Mouse (Mus musculus) neural tube, embryonic 13.5 days (tissue): Measurements from ENCODE around the gene Olfr1080. TPM values are rescaled to one million over a fixed set of nuclear protein-coding genes. Genes with fewer than 3 reads are reported as not detected.
"Not testable (repeated sequence)": the region's sequence is repeated elsewhere in the genome, so short reads cannot be mapped to it uniquely, and the experiment has no call there.

Source experiments
- ATAC-seq: fragments of 200-750 bp; cut with Nextera tagmentation; 2 replicates; pipeline ENCODE4 v1.8.0; 2017; ENCODE audit warnings: low read depth, mild to moderate bottlenecking, moderate TSS enrichment, moderate library complexity
- H3K27ac ChIP-seq: fragments of 300-500 bp; sonication (generic); replicated peaks from 2 replicates; pipeline ENCODE4 v1.5.1; 2015; ENCODE audit warnings: moderate library complexity, mild to moderate bottlenecking, inconsistent platforms
- H3K27me3 ChIP-seq: fragments of 300-500 bp; sonication (generic); 2 replicates; pipeline ENCODE4 v1.6.1; 2015; ENCODE audit warnings: mild to moderate bottlenecking, inconsistent platforms
- H3K36me3 ChIP-seq: fragments of 300-500 bp; sonication (generic); 2 replicates; pipeline ENCODE4 v1.6.1; 2015; ENCODE audit warnings: mild to moderate bottlenecking, inconsistent platforms
- H3K4me1 ChIP-seq: fragments of 300-500 bp; sonication (generic); replicated peaks from 2 replicates; pipeline ENCODE4 v1.6.1; 2015; ENCODE audit warnings: inconsistent platforms
- H3K4me2 ChIP-seq: fragments of 300-500 bp; sonication (generic); 2 replicates; pipeline ENCODE4 v1.6.1; 2015; ENCODE audit warnings: inconsistent platforms, mild to moderate bottlenecking, moderate library complexity
- H3K4me3 ChIP-seq: fragments of 300-500 bp; sonication (generic); 2 replicates; pipeline ENCODE4 v1.5.1; 2015; ENCODE audit warnings: mild to moderate bottlenecking, inconsistent platforms
- H3K9ac ChIP-seq: fragments of 300-500 bp; sonication (generic); 2 replicates; pipeline ENCODE4 v1.6.1; 2015; ENCODE audit warnings: moderate library complexity, mild to moderate bottlenecking, inconsistent platforms
- H3K9me3 ChIP-seq: fragments of 300-500 bp; sonication (generic); 2 replicates; pipeline ENCODE4 v1.6.1; 2016; ENCODE audit warnings: inconsistent platforms
- WGBS: fragments of 180-500 bp; shearing (Covaris S2); methylation state at CpG from one replicate; pipeline ENCODE4 v1.1.7; 2015; 5-methylcytosine and 5-hydroxymethylcytosine counted together
- polyA plus RNA-seq: library from polyadenylated mRNA; unstranded; fragments of >200 nt; fragmentation: Nextera tagmentation; extraction: Ambion mirVana; gene quantifications from 2 replicates; pipeline ENCODE4 v1.2.1, GENCODE M21; 2015

Gene Olfr1080
- polyA plus RNA-seq, result not detected in 2 replicates

DNA sequence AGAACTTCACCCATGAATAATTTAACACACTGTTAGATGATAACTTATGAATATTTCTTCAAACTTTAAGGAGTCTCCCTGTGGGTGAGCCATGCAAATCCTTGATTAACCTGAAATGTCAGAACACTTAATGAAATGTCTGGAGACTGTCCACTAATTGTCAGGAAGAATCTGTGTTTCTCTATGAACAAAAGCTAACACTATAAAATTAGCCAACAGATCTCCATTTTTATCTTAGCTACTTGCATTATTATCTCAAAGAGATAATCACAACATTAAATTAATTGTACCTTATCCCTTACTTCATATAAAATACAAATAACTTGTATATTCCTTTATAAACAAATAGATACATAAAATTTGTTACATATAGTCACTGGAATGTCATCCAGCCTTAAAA is at the start of gene Olfr1080:
TSS of gene Olfr1080 (minus strand) at position 101 of the 400 bp plus-strand sequence.
- H3K36me3 ChIP-seq, H3K4me3 ChIP-seq, ATAC-seq, H3K4me1 ChIP-seq, H3K9me3 ChIP-seq, H3K4me2 ChIP-seq, H3K27me3 ChIP-seq, H3K9ac ChIP-seq, H3K27ac ChIP-seq: not testable (repeated sequence)

DNA sequence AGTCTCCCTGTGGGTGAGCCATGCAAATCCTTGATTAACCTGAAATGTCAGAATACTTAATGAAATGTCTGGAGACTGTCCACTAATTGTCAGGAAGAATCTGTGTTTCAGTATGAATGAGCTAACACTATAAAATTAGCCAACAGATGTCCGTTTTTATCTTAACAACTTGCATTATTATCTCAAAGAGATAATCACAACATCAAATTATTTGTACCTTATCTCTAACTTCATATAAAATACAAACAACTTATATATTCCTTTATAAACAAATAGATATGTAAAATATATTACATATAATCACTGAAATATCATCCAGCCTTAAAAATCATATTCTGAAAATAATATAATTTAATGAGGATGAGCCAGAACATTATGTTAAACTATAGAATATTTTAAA is 40.8 kb upstream of the Olfr1080 start, which contains the start of gene Olfr1082:
TSS of gene Olfr1082 (minus strand) at position 101 of the 400 bp plus-strand sequence.
- H3K9ac ChIP-seq, H3K9me3 ChIP-seq, H3K4me2 ChIP-seq, ATAC-seq, H3K4me3 ChIP-seq, H3K27me3 ChIP-seq, H3K4me1 ChIP-seq, H3K27ac ChIP-seq, H3K36me3 ChIP-seq: not testable (repeated sequence)
- 67% methylated on average over 1 of the region's 1 CpGs for WGBS

- 75% methylated on average over 1 of the region's 1 CpGs for WGBS
- ATAC-seq, result no peak
- H3K4me2 ChIP-seq, result no peak within 1 kb of the TSS
These were observed 15.7 kb downstream of the Olfr1080 start, which contains the start of gene Olfr1079 for GRCm38 (mm10) chr2:86542380-86542779. TSS of gene Olfr1079 (minus strand) at chr2:86542480.

GRCm38 (mm10) chr2:86530991-86531390 is 27.0 kb downstream of the Olfr1080 start:
- no peaks in the 10 kb centered on the region for H3K27me3 ChIP-seq
- no peak overlapping the region for H3K4me2 ChIP-seq
- no peak overlapping the region for H3K27ac ChIP-seq
- H3K36me3 ChIP-seq, result no peaks in the 10 kb centered on the region
- WGBS, result 77% methylated on average over 1 of the region's 1 CpGs
- H3K4me3 ChIP-seq, result no peak overlapping the region
- H3K9me3 ChIP-seq, result no peaks in the 10 kb centered on the region
- no peaks in the 10 kb centered on the region for H3K4me1 ChIP-seq
- ATAC-seq, result no peak
- no peak overlapping the region for H3K9ac ChIP-seq

More at GRCm38 (mm10) chr2:86542380-86542779, 15.7 kb downstream of the Olfr1080 start, which contains the start of gene Olfr1079:
- no peak within 1 kb of the TSS for H3K9ac ChIP-seq
- H3K36me3 ChIP-seq, result no peaks in the 10 kb centered on the region
- no peaks in the 10 kb centered on the region for H3K4me1 ChIP-seq
- H3K9me3 ChIP-seq, result no peaks in the 10 kb centered on the region
- no peaks in the 10 kb centered on the region for H3K27me3 ChIP-seq
- no peak within 1 kb of the TSS for H3K27ac ChIP-seq
- H3K4me3 ChIP-seq, result no peak within 1 kb of the TSS

DNA sequence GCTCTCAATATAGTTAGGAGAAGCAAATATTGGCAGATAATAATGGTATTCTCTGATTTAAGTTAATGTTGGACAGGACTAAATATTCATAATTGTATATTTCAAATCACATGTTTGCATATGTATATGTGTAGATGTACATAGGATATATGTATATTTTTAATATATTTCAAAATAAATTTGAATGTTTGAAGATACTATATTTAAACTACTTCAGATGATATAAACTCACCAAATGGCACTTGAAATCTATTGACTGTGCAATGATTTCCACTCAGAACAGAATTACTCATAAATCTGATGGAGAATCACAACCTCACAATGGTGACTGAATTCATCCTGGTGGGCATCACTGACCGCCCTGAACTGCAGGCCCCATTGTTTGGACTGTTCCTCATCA is 49.9 kb downstream of the Olfr1080 start, which contains the start of gene Olfr1076:
TSS of gene Olfr1076 (plus strand) at position 301 of the 400 bp plus-strand sequence.
- WGBS, result 84% methylated on average over 1 of the region's 1 CpGs
- H3K9me3 ChIP-seq, result no peaks in the 10 kb centered on the region
- H3K36me3 ChIP-seq, result no peaks in the 10 kb centered on the region
- no peak within 1 kb of the TSS for H3K4me2 ChIP-seq
- H3K9ac ChIP-seq, result no peak within 1 kb of the TSS
- H3K27ac ChIP-seq, result no peak within 1 kb of the TSS
- no peaks in the 10 kb centered on the region for H3K4me1 ChIP-seq
- no peak within 1 kb of the TSS for H3K4me3 ChIP-seq
- H3K27me3 ChIP-seq, result no peaks in the 10 kb centered on the region
- ATAC-seq, result no peak

Other genes starting within 250 kb of the Olfr1080 start
- gene Olfr1053, start 243.0 kb downstream of the Olfr1080 start, polyA plus RNA-seq, result not detected in 2 replicates
- not detected in 2 replicates for gene Olfr1054, start 222.8 kb downstream of the Olfr1080 start, polyA plus RNA-seq
- gene Olfr1055, start 208.0 kb downstream of the Olfr1080 start, polyA plus RNA-seq, result not detected in 2 replicates
- gene Olfr1056, start 195.8 kb downstream of the Olfr1080 start, polyA plus RNA-seq, result not detected in 2 replicates
- not detected in 2 replicates for gene Olfr1057, start 179.8 kb downstream of the Olfr1080 start, polyA plus RNA-seq
- gene Olfr1058, start 169.7 kb downstream of the Olfr1080 start, polyA plus RNA-seq, result not detected in 2 replicates
- not detected in 2 replicates for gene Olfr1061, start 144.2 kb downstream of the Olfr1080 start, polyA plus RNA-seq
- not detected in 2 replicates for gene Olfr1062, start 131.5 kb downstream of the Olfr1080 start, polyA plus RNA-seq
- not detected in 2 replicates for gene Olfr1065, start 107.6 kb downstream of the Olfr1080 start, polyA plus RNA-seq
- not detected in 2 replicates for gene Olfr1066, start 102.0 kb downstream of the Olfr1080 start, polyA plus RNA-seq
- not detected in 2 replicates for gene Olfr228, start 70.8 kb downstream of the Olfr1080 start, polyA plus RNA-seq
- not detected in 2 replicates for gene Olfr1076, start 49.8 kb downstream of the Olfr1080 start, polyA plus RNA-seq
- gene Olfr1079, start 15.8 kb downstream of the Olfr1080 start, polyA plus RNA-seq, result not detected in 2 replicates
- not detected in 2 replicates for gene Olfr1082, start 40.7 kb upstream of the Olfr1080 start, polyA plus RNA-seq
- not detected in 2 replicates for gene Olfr1084, start 81.5 kb upstream of the Olfr1080 start, polyA plus RNA-seq
- gene Olfr1085, start 103.8 kb upstream of the Olfr1080 start, polyA plus RNA-seq, result not detected in 2 replicates
- not detected in 2 replicates for gene Olfr1086, start 121.9 kb upstream of the Olfr1080 start, polyA plus RNA-seq
- gene Olfr1087, start 140.2 kb upstream of the Olfr1080 start, polyA plus RNA-seq, result not detected in 2 replicates
- gene Olfr1089, start 175.5 kb upstream of the Olfr1080 start, polyA plus RNA-seq, result not detected in 2 replicates
- not detected in 2 replicates for gene Olfr1090, start 200.8 kb upstream of the Olfr1080 start, polyA plus RNA-seq
- not detected in 2 replicates for gene Olfr1093, start 224.2 kb upstream of the Olfr1080 start, polyA plus RNA-seq